Mouse (Mus musculus): Measurements from ENCODE around the gene Lypd6. TPM values are rescaled to one million over a fixed set of nuclear protein-coding genes. Genes with fewer than 3 reads are reported as not detected.

Gene Lypd6
- polyA plus RNA-seq (2012; rRNA removed) (12.4 and 16.1 TPM in 2 replicates), polyA plus RNA-seq (2014; fragmentation: Nextera tagmentation; extraction: Ambion mirVana) (17.9 and 18.3 TPM in 2 replicates)

- Histone ChIP-seq H3K9ac (ENCODE audit: low read depth, low read length, severe bottlenecking) (peak within 1 kb of the TSS; percentile 62), H3K36me3 (ENCODE audit: control insufficient read depth, insufficient read depth, low read length) (no peaks in the 10 kb centered on the region), H3K27me3 (ENCODE audit: control insufficient read depth, insufficient read depth, low read length) (0 out of 2 replicates have a peak, but pooled peaks cover 2% of the 10 kb centered on the region), H3K4me2 (replicated peaks; ENCODE audit: low read depth, low read length, severe bottlenecking) (peak within 1 kb of the TSS; percentile 95), H3K27ac (replicated peaks; ENCODE audit: low read depth, low read length) (peak within 1 kb of the TSS; percentile 46; the same call in 1 of the 2 replicates), H3K9me3 (ENCODE audit: control insufficient read depth, low read length) (no peaks in the 10 kb centered on the region), H3K4me3 (replicated peaks; ENCODE audit: low read length) (peak within 1 kb of the TSS; percentile 71), H3K4me1 (ENCODE audit: control insufficient read depth, insufficient read depth, low read length) (peaks cover 5% of the 10 kb centered on the region; the same call in 1 of the 2 replicates)
- peak; percentile 99 for ATAC-seq (ENCODE audit: low FRiP score, low read depth)
- TF ChIP-seq POLR2A (IDR thresholded peaks at IDR 0.05; ENCODE audit: borderline replicate concordance, extremely low read depth, insufficient read depth, insufficient read length), result 0 out of 2 replicates have a peak, but pooled peaks have one; percentile 43
- peak; percentile 89 for DNase-seq (ENCODE audit: low spot score)
- under 1% methylated on average over 56 of the region's 76 CpGs for WGBS
These were observed at the start of gene Lypd6 for GRCm38 (mm10) chr2:50066246-50066967. Lypd6 (plus strand) TSS chr2:50066429.

- Histone ChIP-seq H3K9me3 (ENCODE audit: control insufficient read depth, low read length) (no peaks in the 10 kb centered on the region), H3K27ac (replicated peaks; ENCODE audit: low read depth, low read length) (no peak overlapping the region), H3K9ac (ENCODE audit: low read depth, low read length, severe bottlenecking) (no peak overlapping the region), H3K4me2 (replicated peaks; ENCODE audit: low read depth, low read length, severe bottlenecking) (no peak overlapping the region), H3K4me1 (ENCODE audit: control insufficient read depth, insufficient read depth, low read length) (no peaks in the 10 kb centered on the region), H3K36me3 (ENCODE audit: control insufficient read depth, insufficient read depth, low read length) (no peaks in the 10 kb centered on the region), H3K4me3 (replicated peaks; ENCODE audit: low read length) (no peak overlapping the region), H3K27me3 (ENCODE audit: control insufficient read depth, insufficient read depth, low read length) (no peaks in the 10 kb centered on the region)
- ATAC-seq (ENCODE audit: low FRiP score, low read depth) (no peak), DNase-seq (ENCODE audit: low spot score) (no peak)
- TF ChIP-seq POLR2A (IDR thresholded peaks at IDR 0.05; ENCODE audit: borderline replicate concordance, extremely low read depth, insufficient read depth, insufficient read length), result no peak
- WGBS, result 45% methylated on average over 1 of the region's 1 CpGs
These were observed 46.8 kb upstream of the Lypd6 start for GRCm38 (mm10) chr2:50019477-50019876.

GRCm38 (mm10) chr2:50025549-50025948 lies 40.7 kb upstream of the Lypd6 start:
- TF ChIP-seq POLR2A (IDR thresholded peaks at IDR 0.05; ENCODE audit: borderline replicate concordance, extremely low read depth, insufficient read depth, insufficient read length), result no peak
- DNase-seq (ENCODE audit: low spot score) (no peak), ATAC-seq (ENCODE audit: low FRiP score, low read depth) (no peak)
- Histone ChIP-seq H3K4me3 (replicated peaks; ENCODE audit: low read length) (no peak overlapping the region), H3K27ac (replicated peaks; ENCODE audit: low read depth, low read length) (no peak overlapping the region), H3K36me3 (ENCODE audit: control insufficient read depth, insufficient read depth, low read length) (no peaks in the 10 kb centered on the region), H3K9me3 (ENCODE audit: control insufficient read depth, low read length) (no peaks in the 10 kb centered on the region), H3K4me2 (replicated peaks; ENCODE audit: low read depth, low read length, severe bottlenecking) (no peak overlapping the region), H3K4me1 (ENCODE audit: control insufficient read depth, insufficient read depth, low read length) (no peaks in the 10 kb centered on the region), H3K9ac (ENCODE audit: low read depth, low read length, severe bottlenecking) (no peak overlapping the region), H3K27me3 (ENCODE audit: control insufficient read depth, insufficient read depth, low read length) (no peaks in the 10 kb centered on the region)
- 89% methylated on average over 5 of the region's 5 CpGs for WGBS

GRCm38 (mm10) chr2:50028930-50029329 lies 37.3 kb upstream of the Lypd6 start:
- Histone ChIP-seq H3K36me3 (ENCODE audit: control insufficient read depth, insufficient read depth, low read length) (no peaks in the 10 kb centered on the region), H3K27ac (replicated peaks; ENCODE audit: low read depth, low read length) (no peak overlapping the region), H3K4me3 (replicated peaks; ENCODE audit: low read length) (no peak overlapping the region), H3K9ac (ENCODE audit: low read depth, low read length, severe bottlenecking) (no peak overlapping the region), H3K4me1 (ENCODE audit: control insufficient read depth, insufficient read depth, low read length) (no peaks in the 10 kb centered on the region), H3K9me3 (ENCODE audit: control insufficient read depth, low read length) (no peaks in the 10 kb centered on the region), H3K4me2 (replicated peaks; ENCODE audit: low read depth, low read length, severe bottlenecking) (no peak overlapping the region), H3K27me3 (ENCODE audit: control insufficient read depth, insufficient read depth, low read length) (no peaks in the 10 kb centered on the region)
- WGBS, result 77% methylated on average over 8 of the region's 8 CpGs
- TF ChIP-seq POLR2A (IDR thresholded peaks at IDR 0.05; ENCODE audit: borderline replicate concordance, extremely low read depth, insufficient read depth, insufficient read length), result no peak
- ATAC-seq (ENCODE audit: low FRiP score, low read depth) (no peak), DNase-seq (ENCODE audit: low spot score) (no peak)

- no peak for DNase-seq (ENCODE audit: low spot score)
These were observed 21.9 kb upstream of the Lypd6 start for GRCm38 (mm10) chr2:50044170-50044870.

More at GRCm38 (mm10) chr2:50044170-50044870, 21.9 kb upstream of the Lypd6 start:
- Histone ChIP-seq H3K9me3 (ENCODE audit: control insufficient read depth, low read length) (no peaks in the 10 kb centered on the region), H3K9ac (ENCODE audit: low read depth, low read length, severe bottlenecking) (no peak overlapping the region), H3K4me1 (ENCODE audit: control insufficient read depth, insufficient read depth, low read length) (peaks cover 14% of the 10 kb centered on the region), H3K4me2 (replicated peaks; ENCODE audit: low read depth, low read length, severe bottlenecking) (no peak overlapping the region), H3K27me3 (ENCODE audit: control insufficient read depth, insufficient read depth, low read length) (no peaks in the 10 kb centered on the region), H3K4me3 (replicated peaks; ENCODE audit: low read length) (no peak overlapping the region), H3K27ac (replicated peaks; ENCODE audit: low read depth, low read length) (no peak overlapping the region), H3K36me3 (ENCODE audit: control insufficient read depth, insufficient read depth, low read length) (no peaks in the 10 kb centered on the region)
- ATAC-seq (ENCODE audit: low FRiP score, low read depth), result no peak
- no peak for TF ChIP-seq POLR2A (IDR thresholded peaks at IDR 0.05; ENCODE audit: borderline replicate concordance, extremely low read depth, insufficient read depth, insufficient read length)
- 44% methylated on average over 7 of the region's 7 CpGs for WGBS

All from limb, embryonic 14.5 days (tissue).